Mouse (Mus musculus) stomach, postnatal 0 days (tissue): ENCODE results near the gene Sec16a. TPM values are rescaled to one million over a fixed set of nuclear protein-coding genes. Genes with fewer than 3 reads are reported as not detected.
A peak's percentile ranks its signal among the peaks of the same experiment; 100 is the strongest.

Experiments
- ATAC-seq: fragments of 200-750 bp; cut with Nextera tagmentation; 2 replicates; pipeline ENCODE4 v1.8.0; 2017; ENCODE audit not compliant: low FRiP score, low TSS enrichment
- DNase-seq: peaks from one replicate; pipeline ENCODE4 v3.0.0-alpha.2; 2016; ENCODE audit warnings: low spot score
- H3K27ac ChIP-seq: fragments of 300-500 bp; sonication (generic); replicated peaks from 2 replicates; pipeline ENCODE4 v1.5.1; 2014; ENCODE audit warnings: mild to moderate bottlenecking, control low read depth
- H3K27me3 ChIP-seq: fragments of 300-500 bp; sonication (generic); 2 replicates; pipeline ENCODE4 v1.6.1; 2014; ENCODE audit warnings: low read length; ENCODE audit not compliant: control insufficient read depth, insufficient read depth
- H3K36me3 ChIP-seq: fragments of 300-500 bp; sonication (generic); 2 replicates; pipeline ENCODE4 v1.6.1; 2014; ENCODE audit warnings: low read length, mixed read lengths; ENCODE audit not compliant: control insufficient read depth, insufficient read depth
- H3K4me1 ChIP-seq: fragments of 300-500 bp; sonication (generic); replicated peaks from 2 replicates; pipeline ENCODE4 v1.6.1; 2014; ENCODE audit warnings: antibody characterized with exemption; ENCODE audit not compliant: control insufficient read depth, insufficient read depth
- H3K4me2 ChIP-seq: fragments of 300-500 bp; sonication (generic); replicated peaks from 2 replicates; pipeline ENCODE4 v1.6.1; 2014; ENCODE audit warnings: low read depth, mild to moderate bottlenecking, control low read depth, moderate library complexity
- H3K4me3 ChIP-seq: fragments of 300-500 bp; sonication (generic); 2 replicates; pipeline ENCODE4 v1.5.1; 2014; ENCODE audit warnings: low read depth, low read length, control low read depth
- H3K9ac ChIP-seq: fragments of 300-500 bp; sonication (generic); 2 replicates; pipeline ENCODE4 v1.6.1; 2014; ENCODE audit warnings: mild to moderate bottlenecking, low read length, control low read depth, mixed read lengths
- H3K9me3 ChIP-seq: fragments of 300-500 bp; sonication (generic); 2 replicates; pipeline ENCODE4 v1.6.1; 2016; ENCODE audit warnings: low read length; ENCODE audit not compliant: control insufficient read depth
- CTCF ChIP-seq: IDR thresholded peaks from 2 replicates; pipeline ENCODE4 v1.5.1; 2016; ENCODE audit warnings: antibody characterized with exemption, low read depth, mild to moderate bottlenecking, moderate library complexity
- EP300 ChIP-seq: optimal IDR thresholded peaks from 2 replicates; pipeline ENCODE3; 2016; ENCODE audit warnings: antibody characterized with exemption
- WGBS: fragments of 180-500 bp; shearing (Covaris S2); extraction: QIAGEN DNeasy Blood & Tissue Kit; methylation state at CpG from one replicate; pipeline ENCODE4 v1.1.7; 2014; 5-methylcytosine and 5-hydroxymethylcytosine counted together
- polyA plus RNA-seq: library from polyadenylated mRNA; unstranded; fragments of >200 nt; fragmentation: Nextera tagmentation; extraction: Ambion mirVana; gene quantifications from 2 replicates; pipeline ENCODE4 v1.2.1, GENCODE M21; 2015

Gene Sec16a
- polyA plus RNA-seq, 1 experiment from 2014 or later = 10.6 TPM

DNA sequence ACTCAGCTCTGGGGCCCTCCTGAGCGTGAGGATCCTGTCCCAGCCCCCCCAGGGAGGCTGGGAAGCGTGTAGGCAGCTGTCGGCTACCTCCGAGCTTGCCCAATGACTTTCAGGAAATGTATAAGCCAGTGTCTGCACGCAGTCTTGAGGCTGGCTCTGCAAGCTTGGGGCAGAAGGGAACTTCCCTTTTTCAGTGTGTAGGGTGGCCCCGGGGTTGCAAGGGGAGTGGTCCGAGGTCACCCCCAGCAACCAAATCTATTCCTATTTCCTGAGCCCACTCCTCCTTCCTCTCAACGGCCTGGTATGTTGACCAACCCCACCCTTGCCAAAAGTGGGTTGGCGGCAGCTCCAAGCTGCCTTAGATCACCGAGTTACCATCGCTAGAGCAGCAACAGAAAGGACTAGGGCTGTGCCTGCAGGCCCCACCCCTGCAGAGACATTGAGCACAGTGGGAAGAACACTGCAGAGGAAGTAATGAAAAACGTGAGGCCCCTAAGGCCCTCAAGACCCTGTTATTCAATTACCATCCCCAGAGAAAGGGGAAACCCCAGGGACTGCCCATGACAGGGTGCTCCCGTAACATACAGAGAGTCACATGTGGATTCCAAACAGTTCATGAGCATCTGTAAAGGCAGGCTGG is 38.3 kb upstream of the Sec16a start:
- H3K4me2 ChIP-seq = no peak overlapping the region
- peaks cover 19% of the 10 kb centered on the region for H3K36me3 ChIP-seq
- peak overlapping the region; percentile 76 for H3K27ac ChIP-seq
- ATAC-seq (no peak), DNase-seq (no peak)
- H3K4me3 ChIP-seq = no peak overlapping the region
- TF ChIP-seq EP300 = no peak
- no peak for TF ChIP-seq CTCF
- H3K4me1 ChIP-seq = peaks cover 21% of the 10 kb centered on the region
- H3K27me3 ChIP-seq = no peaks in the 10 kb centered on the region
- peak overlapping the region; percentile 18; the same call in 1 of the 2 replicates for H3K9ac ChIP-seq
- WGBS = 39% methylated on average over 13 of the region's 13 CpGs
- no peaks in the 10 kb centered on the region for H3K9me3 ChIP-seq

DNA sequence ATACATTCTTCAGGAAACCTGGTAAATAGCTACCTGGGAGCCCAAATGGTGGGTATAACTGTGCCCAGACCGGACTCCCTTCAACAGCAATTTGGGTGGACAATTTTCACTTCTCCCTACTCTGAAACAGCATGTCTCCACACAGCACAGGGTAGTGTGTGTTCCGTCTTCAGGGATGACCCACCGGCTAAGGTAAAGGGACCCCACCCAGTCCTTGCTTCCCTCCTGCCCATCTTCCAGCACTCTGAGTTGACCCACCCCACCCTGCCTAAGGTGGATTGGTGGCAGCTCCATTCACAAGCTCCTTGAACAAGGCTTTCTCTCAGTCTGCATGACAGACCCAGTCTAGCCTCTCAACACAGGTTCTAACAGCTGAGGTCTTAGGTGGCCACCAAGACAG is 37.8 kb upstream of the Sec16a start:
- Histone ChIP-seq H3K9ac (0 out of 2 replicates have a peak overlapping the region, but pooled peaks have one; percentile 4), H3K27me3 (no peaks in the 10 kb centered on the region), H3K4me3 (no peak overlapping the region), H3K4me2 (no peak overlapping the region), H3K9me3 (no peaks in the 10 kb centered on the region), H3K27ac (peak overlapping the region; percentile 76), H3K36me3 (peaks cover 25% of the 10 kb centered on the region), H3K4me1 (peaks cover 15% of the 10 kb centered on the region)
- WGBS = 55% methylated on average over 3 of the region's 3 CpGs
- no peak for ATAC-seq
- no peak for DNase-seq
- TF ChIP-seq CTCF = no peak
- TF ChIP-seq EP300 = no peak

DNA sequence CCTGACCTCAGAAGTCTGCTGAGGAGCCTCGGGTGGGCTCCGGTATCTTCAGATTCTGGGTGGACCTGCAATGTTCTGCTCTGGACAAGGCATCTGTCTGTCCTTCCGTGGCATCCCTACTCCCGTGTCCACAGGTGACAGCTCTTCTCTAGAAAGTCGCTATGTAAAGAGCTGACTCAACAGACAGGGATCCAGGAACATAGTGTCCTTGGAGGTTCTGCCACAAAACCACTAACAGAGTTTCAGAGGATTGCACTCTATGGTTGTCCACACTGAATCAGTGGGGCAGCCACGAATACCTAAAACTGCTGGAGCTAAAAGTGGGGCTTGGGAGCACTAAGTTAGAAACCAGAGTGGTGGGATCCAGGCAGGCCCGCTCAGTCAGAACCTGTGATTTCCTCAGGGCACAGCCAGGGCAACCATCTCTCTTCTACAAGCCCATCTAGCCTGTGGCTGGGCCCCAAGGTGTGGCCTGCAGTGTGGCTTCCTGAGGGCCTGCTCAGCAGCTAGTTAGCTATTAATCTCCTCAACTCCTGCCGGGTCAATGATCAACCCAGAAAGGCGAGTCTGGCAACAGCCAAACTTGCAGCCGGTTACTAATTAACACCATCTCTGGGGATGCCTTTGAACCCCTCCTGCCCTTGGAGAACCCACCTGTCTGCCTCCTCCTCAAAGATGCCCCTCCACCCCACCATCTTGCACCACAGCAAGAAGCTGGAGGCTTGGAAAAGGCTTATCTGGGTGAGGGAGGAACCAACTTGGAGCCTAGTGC is 36.9 kb upstream of the Sec16a start:
- peak overlapping the region; percentile 76 for H3K27ac ChIP-seq
- ATAC-seq (peak; percentile 84), DNase-seq (peak; percentile 87)
- no peaks in the 10 kb centered on the region for H3K9me3 ChIP-seq
- H3K9ac ChIP-seq = no peak overlapping the region
- H3K36me3 ChIP-seq = peaks cover 29% of the 10 kb centered on the region
- 55% methylated on average over 10 of the region's 10 CpGs for WGBS
- H3K4me3 ChIP-seq = no peak overlapping the region
- TF ChIP-seq CTCF (no peak), EP300 (no peak)
- no peaks in the 10 kb centered on the region for H3K27me3 ChIP-seq
- no peak overlapping the region for H3K4me2 ChIP-seq
- H3K4me1 ChIP-seq = peaks cover 9% of the 10 kb centered on the region

DNA sequence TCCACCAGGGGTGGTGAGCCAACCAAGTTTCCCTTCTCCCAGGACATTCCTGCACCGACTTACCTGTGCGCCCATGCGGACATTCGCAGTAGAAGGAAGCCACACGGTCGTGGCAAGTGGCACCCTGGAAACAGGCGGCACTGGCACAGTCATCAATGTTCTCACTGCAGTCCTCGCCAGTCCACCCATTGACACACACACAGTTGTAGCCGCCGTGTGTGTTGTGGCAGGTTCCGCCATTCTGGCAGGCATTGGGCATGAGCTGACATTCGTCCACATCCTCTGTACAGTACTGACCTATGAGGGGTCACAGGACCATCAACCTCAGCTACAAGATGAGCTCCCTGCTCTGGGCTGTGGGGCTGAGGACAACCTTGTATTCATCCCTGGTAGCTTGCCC is 35.9 kb upstream of the Sec16a start:
- ATAC-seq = no peak
- WGBS = 88% methylated on average over 12 of the region's 12 CpGs

DNA sequence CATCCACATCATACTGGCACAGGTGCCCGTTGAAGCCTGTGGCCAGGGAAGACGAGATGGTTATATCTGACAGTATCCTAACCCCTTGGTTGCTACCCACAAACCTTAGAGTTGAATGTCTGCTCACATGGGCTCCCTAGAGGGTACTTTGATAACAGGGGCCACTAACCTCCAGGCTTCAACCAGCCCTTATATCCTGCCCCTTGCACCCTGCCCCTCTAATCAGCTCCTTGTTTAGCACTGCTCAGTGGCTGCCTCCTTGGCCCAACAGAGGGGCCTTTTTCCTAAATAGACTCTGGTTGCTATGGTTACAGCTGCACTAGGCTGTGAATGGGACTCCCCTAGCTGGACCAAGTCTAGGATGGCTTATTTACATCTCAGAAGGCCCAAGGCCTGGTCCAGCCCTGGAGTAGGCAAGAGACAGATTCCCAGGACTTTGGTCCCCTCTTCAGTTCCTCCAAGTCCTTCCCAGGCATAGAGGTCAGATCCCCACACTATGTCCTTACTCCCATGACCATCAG is 33.7 kb upstream of the Sec16a start:
- DNase-seq = no peak
- H3K36me3 ChIP-seq = peaks cover 38% of the 10 kb centered on the region
- H3K27me3 ChIP-seq = no peaks in the 10 kb centered on the region
- no peak for ATAC-seq
- no peaks in the 10 kb centered on the region for H3K9me3 ChIP-seq
- H3K9ac ChIP-seq = no peak overlapping the region
- H3K27ac ChIP-seq = no peak overlapping the region
- TF ChIP-seq EP300 (no peak), CTCF (no peak)
- H3K4me3 ChIP-seq = no peak overlapping the region
- WGBS = 88% methylated on average over 2 of the region's 2 CpGs
- peaks cover 5% of the 10 kb centered on the region; the same call in 1 of the 2 replicates for H3K4me1 ChIP-seq
- H3K4me2 ChIP-seq = no peak overlapping the region

More for the DNA sequence above, 35.9 kb upstream of the Sec16a start:
- H3K9ac ChIP-seq = no peak overlapping the region
- no peak for DNase-seq
- TF ChIP-seq CTCF (no peak), EP300 (no peak)
- H3K27me3 ChIP-seq = no peaks in the 10 kb centered on the region
- H3K4me3 ChIP-seq = no peak overlapping the region
- H3K9me3 ChIP-seq = no peaks in the 10 kb centered on the region
- H3K4me2 ChIP-seq = no peak overlapping the region
- H3K36me3 ChIP-seq = peaks cover 32% of the 10 kb centered on the region
- no peak overlapping the region for H3K27ac ChIP-seq
- H3K4me1 ChIP-seq = peaks cover 5% of the 10 kb centered on the region; the same call in 1 of the 2 replicates

DNA sequence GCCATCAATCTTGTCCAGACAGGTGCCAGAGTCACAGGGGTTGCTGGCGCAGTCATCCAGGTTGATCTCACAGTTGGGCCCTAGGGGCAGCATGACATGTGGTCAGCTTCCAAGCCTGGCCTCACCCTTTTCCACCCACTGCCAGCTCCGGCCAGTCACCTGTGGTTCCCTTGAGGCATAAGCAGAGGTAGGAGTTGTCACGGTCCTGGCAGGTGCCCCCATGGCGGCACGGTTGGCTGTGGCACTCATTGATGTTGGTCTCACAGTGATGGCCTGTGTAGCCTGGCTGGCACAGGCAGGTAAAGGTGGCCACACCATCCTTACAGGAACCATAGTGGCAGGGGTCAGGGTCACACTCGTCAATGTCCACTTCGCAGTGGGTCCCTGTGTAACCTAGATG is 32.9 kb upstream of the Sec16a start:
- H3K36me3 ChIP-seq = peaks cover 42% of the 10 kb centered on the region
- ATAC-seq (no peak), DNase-seq (no peak)
- 93% methylated on average over 7 of the region's 7 CpGs for WGBS
- peaks cover under 1% of the 10 kb centered on the region; the same call in 1 of the 2 replicates for H3K4me1 ChIP-seq
- no peaks in the 10 kb centered on the region for H3K27me3 ChIP-seq
- H3K27ac ChIP-seq = no peak overlapping the region
- H3K4me3 ChIP-seq = no peak overlapping the region
- TF ChIP-seq EP300 (no peak), CTCF (no peak)
- H3K9ac ChIP-seq = no peak overlapping the region
- H3K4me2 ChIP-seq = no peak overlapping the region
- H3K9me3 ChIP-seq = no peaks in the 10 kb centered on the region
